Mouse (Mus musculus) myocyte (in vitro differentiated cells): ENCODE data around the gene Apba3. TPM values are rescaled to one million over a fixed set of nuclear protein-coding genes. Genes with fewer than 3 reads are reported as not detected.
"Not testable (repeated sequence)": the region's sequence is repeated elsewhere in the genome, so short reads cannot be mapped to it uniquely, and the experiment has no call there.

Experiments used
- H3K27me3 ChIP-seq: one replicate; pipeline ENCODE4 v1.6.1; 2011; ENCODE audit not compliant: control insufficient read depth, insufficient read depth, insufficient read length
- H3K36me3 ChIP-seq: one replicate; pipeline ENCODE4 v1.6.1; 2011; ENCODE audit not compliant: control insufficient read depth, insufficient read depth
- H3K4me2 ChIP-seq: one replicate; pipeline ENCODE4 v1.6.1; 2011; ENCODE audit warnings: low read depth, control low read depth
- H3K4me3 ChIP-seq: one replicate; pipeline ENCODE4 v1.5.1; 2011; ENCODE audit warnings: mild to moderate bottlenecking, control low read depth, moderate library complexity
- H3K79me2 ChIP-seq: one replicate; pipeline ENCODE4 v1.6.1; 2011; ENCODE audit not compliant: control insufficient read depth, insufficient read depth
- H3ac ChIP-seq: one replicate; pipeline ENCODE4 v1.6.1; 2011; ENCODE audit not compliant: control insufficient read depth, insufficient read length
- CEBPB ChIP-seq: IDR thresholded peaks from 2 replicates; pipeline ENCODE4 v1.6.1; 2011; ENCODE audit warnings: mild to moderate bottlenecking, moderate library complexity; ENCODE audit not compliant: poor library complexity, insufficient read depth, severe bottlenecking
- E2F4 ChIP-seq: IDR thresholded peaks from one replicate; pipeline ENCODE4 v1.6.1; 2011; ENCODE audit warnings: mild to moderate bottlenecking, control low read depth, moderate library complexity; ENCODE audit not compliant: insufficient read depth
- MAX ChIP-seq: IDR thresholded peaks from one replicate; pipeline ENCODE4 v1.6.1; 2011; ENCODE audit warnings: low read depth, mild to moderate bottlenecking, control low read depth
- MYOD1 ChIP-seq, 3 experiments: IDR thresholded peaks; one replicate each; pipeline ENCODE4 v1.6.1; 2011; ENCODE audit warnings: control low read depth in 2 of 3, low read depth in 2 of 3, mild to moderate bottlenecking in 2 of 3, moderate library complexity in 1 of 3; ENCODE audit not compliant: insufficient read length in 2 of 3, control insufficient read depth in 1 of 3
- MYOG ChIP-seq, 3 experiments: IDR thresholded peaks; one replicate each; pipeline ENCODE4 v1.6.1; 2011; ENCODE audit warnings: control low read depth in 2 of 3, low read depth in 2 of 3, mild to moderate bottlenecking in 2 of 3; ENCODE audit not compliant: insufficient read length in 2 of 3, control insufficient read depth in 1 of 3, insufficient read depth in 1 of 3
- POLR2A ChIP-seq: IDR thresholded peaks from one replicate; pipeline ENCODE4 v1.6.1; 2011; ENCODE audit warnings: low read depth, mild to moderate bottlenecking, control low read depth, moderate library complexity; ENCODE audit not compliant: insufficient read length
- POLR2AphosphoS2 ChIP-seq: IDR thresholded peaks from one replicate; pipeline ENCODE4 v1.6.1; 2011; ENCODE audit warnings: low read depth, control low read depth; ENCODE audit not compliant: insufficient read length
- REST ChIP-seq: IDR thresholded peaks from one replicate; pipeline ENCODE4 v1.6.1; 2011; ENCODE audit warnings: mild to moderate bottlenecking, control low read depth, moderate library complexity; ENCODE audit not compliant: insufficient read depth, insufficient read length
- SRF ChIP-seq: IDR thresholded peaks from one replicate; pipeline ENCODE4 v1.6.1; 2011; ENCODE audit warnings: low read depth; ENCODE audit not compliant: control insufficient read depth, insufficient read length
- TCF12 ChIP-seq: IDR thresholded peaks from one replicate; pipeline ENCODE4 v1.6.1; 2011; ENCODE audit warnings: mild to moderate bottlenecking, control low read depth; ENCODE audit not compliant: poor library complexity, insufficient read depth, severe bottlenecking
- TCF3 ChIP-seq: IDR thresholded peaks from one replicate; pipeline ENCODE4 v1.6.1; 2011; ENCODE audit warnings: low read depth, control low read depth; ENCODE audit not compliant: insufficient read length
- USF1 ChIP-seq: IDR thresholded peaks from one replicate; pipeline ENCODE4 v1.6.1; 2011; ENCODE audit warnings: low read depth, mild to moderate bottlenecking, control low read depth, moderate library complexity
- polyA plus RNA-seq: library from polyadenylated mRNA; unstranded; fragments of >200 nt; fragmentation: generic; extraction: Trizol; gene quantifications from one replicate; pipeline ENCODE4 v1.2.1, GENCODE M21; 2012; ENCODE audit warnings: missing spikeins

Apba3 gene
- polyA plus RNA-seq = 166 TPM

- TF ChIP-seq POLR2A = peak; percentile 90
- TF ChIP-seq CEBPB = peak; percentile 49; the same call in 1 of the 2 replicates
- peak; percentile 86 for TF ChIP-seq POLR2AphosphoS2
- TF ChIP-seq MAX = peak; percentile 29
- TF ChIP-seq SRF = no peak
- TF ChIP-seq USF1 = peak; percentile 25
- TF ChIP-seq TCF3 = no peak
- TF ChIP-seq E2F4 = no peak
- TF ChIP-seq MYOD1 (IDR thresholded peaks at IDR 0.05; ENCODE audit: control insufficient read depth in 1 of 3, insufficient read length in 2 of 3, low read depth in 2 of 3) = peak in 1 of 3 experiments; percentile 2
- Histone ChIP-seq H3K4me3 (peak within 1 kb of the TSS; percentile 86), H3K27me3 (no peaks in the 10 kb centered on the region), H3ac (peak within 1 kb of the TSS; percentile 26), H3K36me3 (no peaks in the 10 kb centered on the region), H3K79me2 (peaks cover 34% of the 10 kb centered on the region), H3K4me2 (peak within 1 kb of the TSS; percentile 75)
Observed at GRCm38 (mm10) chr10:81266211-81267105, at the start of gene Apba3, which contains the start of gene Mrpl54. Gene Apba3, plus strand, starts transcription at chr10:81266960. Gene Mrpl54, minus strand, starts transcription at chr10:81266934.

- not testable (repeated sequence) for H3K4me2 ChIP-seq, H3K4me3 ChIP-seq, H3K36me3 ChIP-seq, H3ac ChIP-seq, H3K79me2 ChIP-seq
- peaks cover 14% of the 10 kb centered on the region for H3K27me3 ChIP-seq
Observed at GRCm38 (mm10) chr10:81217267-81217666, 49.5 kb upstream of the Apba3 start.

GRCm38 (mm10) chr10:81217964-81218363 lies 48.8 kb upstream of the Apba3 start:
- Histone ChIP-seq H3K4me2 (no peak overlapping the region), H3K4me3 (no peak overlapping the region), H3K36me3 (no peaks in the 10 kb centered on the region), H3K27me3 (peaks cover 14% of the 10 kb centered on the region), H3K79me2 (no peaks in the 10 kb centered on the region), H3ac (no peak overlapping the region)
- TF ChIP-seq MYOD1 (IDR thresholded peaks at IDR 0.05; ENCODE audit: control insufficient read depth in 1 of 3, insufficient read length in 2 of 3, low read depth in 2 of 3) (no peak), USF1 (no peak), POLR2AphosphoS2 (no peak)

GRCm38 (mm10) chr10:81221402-81222015 lies 45.3 kb upstream of the Apba3 start:
- no peaks in the 10 kb centered on the region for H3K27me3 ChIP-seq
- no peaks in the 10 kb centered on the region for H3K36me3 ChIP-seq
- no peak overlapping the region for H3K4me2 ChIP-seq
- no peaks in the 10 kb centered on the region for H3K79me2 ChIP-seq
- no peak overlapping the region for H3ac ChIP-seq
- TF ChIP-seq TCF12 (no peak), POLR2A (no peak), POLR2AphosphoS2 (no peak), MAX (no peak), REST (no peak), TCF3 (no peak), MYOG (IDR thresholded peaks at IDR 0.05; ENCODE audit: control insufficient read depth in 1 of 3, insufficient read depth in 1 of 3, insufficient read length in 2 of 3, low read depth in 2 of 3) (no peak), E2F4 (no peak), SRF (no peak), CEBPB (no peak), MYOD1 (IDR thresholded peaks at IDR 0.05; ENCODE audit: control insufficient read depth in 1 of 3, insufficient read length in 2 of 3, low read depth in 2 of 3) (no peak), USF1 (no peak)
- H3K4me3 ChIP-seq = no peak overlapping the region

- not testable (repeated sequence) for H3K4me3 ChIP-seq, H3K36me3 ChIP-seq, H3K4me2 ChIP-seq, H3K79me2 ChIP-seq, H3ac ChIP-seq, H3K27me3 ChIP-seq
Observed at GRCm38 (mm10) chr10:81223731-81224130, 43.0 kb upstream of the Apba3 start.
